Mouse (Mus musculus) olfactory bulb, adult 2 months (tissue): Measurements from ENCODE around the gene Dact2. TPM values are rescaled to one million over a fixed set of nuclear protein-coding genes. Genes with fewer than 3 reads are reported as not detected.

Source experiments
- H3K27ac ChIP-seq: fragments of 200-500 bp; 2 replicates; pipeline ENCODE4 v1.5.1; 2012; ENCODE audit warnings: low read depth, low read length; ENCODE audit not compliant: insufficient read depth
- H3K4me1 ChIP-seq: fragments of 200-500 bp; 2 replicates; pipeline ENCODE4 v1.6.1; 2012; ENCODE audit warnings: low read length; ENCODE audit not compliant: control insufficient read depth, insufficient read depth
- H3K4me3 ChIP-seq: fragments of 200-500 bp; 2 replicates; pipeline ENCODE4 v1.5.1; 2012; ENCODE audit warnings: mild to moderate bottlenecking, low read depth, low read length, moderate library complexity; ENCODE audit not compliant: insufficient read depth
- CTCF ChIP-seq: fragments of 200-500 bp; IDR thresholded peaks from 2 replicates; pipeline ENCODE4 v1.5.1; 2012; ENCODE audit warnings: low read depth, mild to moderate bottlenecking, low read length, moderate library complexity; ENCODE audit not compliant: insufficient read depth
- POLR2A ChIP-seq: fragments of 200-500 bp; IDR thresholded peaks from 2 replicates; pipeline ENCODE4 v1.6.1; 2012; ENCODE audit warnings: mild to moderate bottlenecking, low read depth, low read length, moderate library complexity; ENCODE audit not compliant: insufficient read depth
- WGBS: fragments of 180-500 bp; shearing (Covaris S2); methylation state at CpG from one replicate; pipeline ENCODE4 v1.1.7; 2018; 5-methylcytosine and 5-hydroxymethylcytosine counted together
- polyA plus RNA-seq: library from polyadenylated mRNA; stranded (reverse); fragments of >200 nt; gene quantifications from 2 replicates; pipeline ENCODE4 v1.2.4, GENCODE M21; 2012; ENCODE audit warnings: low replicate concordance; ENCODE audit not compliant: missing spikeins, insufficient read depth, insufficient read length

Dact2 gene
- polyA plus RNA-seq, 1 experiment, result not detected

- TF ChIP-seq CTCF (no peak), POLR2A (no peak)
- Histone ChIP-seq H3K4me3 (no peak overlapping the region), H3K27ac (no peak overlapping the region), H3K4me1 (peaks cover 4% of the 10 kb centered on the region; the same call in 1 of the 2 replicates)
- WGBS, result 71% methylated on average over 4 of the region's 4 CpGs
Observed at GRCm38 (mm10) chr17:14183717-14184116, 20.4 kb downstream of the Dact2 start.

GRCm38 (mm10) chr17:14182860-14183259 lies 21.2 kb downstream of the Dact2 start:
- TF ChIP-seq CTCF (no peak), POLR2A (no peak)
- Histone ChIP-seq H3K4me3 (no peak overlapping the region), H3K27ac (no peak overlapping the region), H3K4me1 (peaks cover 9% of the 10 kb centered on the region; the same call in 1 of the 2 replicates)
- 86% methylated on average over 3 of the region's 3 CpGs for WGBS

- TF ChIP-seq CTCF (no peak), POLR2A (no peak)
- Histone ChIP-seq H3K27ac (no peak overlapping the region), H3K4me3 (no peak overlapping the region), H3K4me1 (peaks cover 26% of the 10 kb centered on the region)
- 59% methylated on average over 4 of the region's 4 CpGs for WGBS
Observed at GRCm38 (mm10) chr17:14178911-14179310, 25.2 kb downstream of the Dact2 start.

- no peak for TF ChIP-seq POLR2A
- no peak for TF ChIP-seq CTCF
- H3K27ac ChIP-seq, result no peak overlapping the region
- peaks cover 31% of the 10 kb centered on the region for H3K4me1 ChIP-seq
- WGBS, result 26% methylated on average over 4 of the region's 4 CpGs
- no peak overlapping the region for H3K4me3 ChIP-seq
Observed at GRCm38 (mm10) chr17:14178475-14178874, 25.6 kb downstream of the Dact2 start.

- Histone ChIP-seq H3K4me3 (no peak overlapping the region), H3K27ac (no peak overlapping the region), H3K4me1 (peaks cover 33% of the 10 kb centered on the region)
- TF ChIP-seq POLR2A, result no peak
- no peak for TF ChIP-seq CTCF
- 77% methylated on average over 5 of the region's 5 CpGs for WGBS
Observed at GRCm38 (mm10) chr17:14178049-14178448, 26.1 kb downstream of the Dact2 start.

- TF ChIP-seq CTCF (no peak), POLR2A (no peak)
- Histone ChIP-seq H3K4me3 (no peak overlapping the region), H3K27ac (no peak overlapping the region), H3K4me1 (peaks cover 36% of the 10 kb centered on the region)
- 65% methylated on average over 5 of the region's 5 CpGs for WGBS
Observed at GRCm38 (mm10) chr17:14177018-14177417, 27.1 kb downstream of the Dact2 start.

GRCm38 (mm10) chr17:14175704-14176103 lies 28.4 kb downstream of the Dact2 start:
- H3K4me1 ChIP-seq, result peaks cover 36% of the 10 kb centered on the region
- H3K27ac ChIP-seq, result no peak overlapping the region
- TF ChIP-seq POLR2A (no peak), CTCF (no peak)
- no peak overlapping the region for H3K4me3 ChIP-seq
- WGBS, result 86% methylated on average over 5 of the region's 5 CpGs

- TF ChIP-seq POLR2A (no peak), CTCF (no peak)
- WGBS, result 82% methylated on average over 4 of the region's 4 CpGs
- Histone ChIP-seq H3K27ac (no peak overlapping the region), H3K4me1 (peaks cover 36% of the 10 kb centered on the region), H3K4me3 (no peak overlapping the region)
Observed at GRCm38 (mm10) chr17:14175019-14175418, 29.1 kb downstream of the Dact2 start.

- Histone ChIP-seq H3K4me3 (no peak overlapping the region), H3K27ac (no peak overlapping the region), H3K4me1 (peaks cover 36% of the 10 kb centered on the region)
- TF ChIP-seq POLR2A (no peak), CTCF (no peak)
- WGBS, result 78% methylated on average over 3 of the region's 3 CpGs
Observed at GRCm38 (mm10) chr17:14174401-14174800, 29.7 kb downstream of the Dact2 start.

GRCm38 (mm10) chr17:14173459-14173858 lies 30.6 kb downstream of the Dact2 start:
- no peak overlapping the region for H3K27ac ChIP-seq
- peaks cover 30% of the 10 kb centered on the region for H3K4me1 ChIP-seq
- H3K4me3 ChIP-seq, result no peak overlapping the region
- 52% methylated on average over 1 of the region's 1 CpGs for WGBS
- no peak for TF ChIP-seq POLR2A
- no peak for TF ChIP-seq CTCF
